Mouse (Mus musculus) naive thymus-derived CD4-positive, alpha-beta T cell, adult 2 months (primary cell): ENCODE results near the gene Fscn1.
A peak's percentile ranks its signal among the peaks of the same experiment; 100 is the strongest.

Source experiments
- DNase-seq: peaks from one replicate; pipeline ENCODE4 v3.0.0-alpha.2; 2011; ENCODE audit warnings: low read depth

Gene Fscn1

DNA sequence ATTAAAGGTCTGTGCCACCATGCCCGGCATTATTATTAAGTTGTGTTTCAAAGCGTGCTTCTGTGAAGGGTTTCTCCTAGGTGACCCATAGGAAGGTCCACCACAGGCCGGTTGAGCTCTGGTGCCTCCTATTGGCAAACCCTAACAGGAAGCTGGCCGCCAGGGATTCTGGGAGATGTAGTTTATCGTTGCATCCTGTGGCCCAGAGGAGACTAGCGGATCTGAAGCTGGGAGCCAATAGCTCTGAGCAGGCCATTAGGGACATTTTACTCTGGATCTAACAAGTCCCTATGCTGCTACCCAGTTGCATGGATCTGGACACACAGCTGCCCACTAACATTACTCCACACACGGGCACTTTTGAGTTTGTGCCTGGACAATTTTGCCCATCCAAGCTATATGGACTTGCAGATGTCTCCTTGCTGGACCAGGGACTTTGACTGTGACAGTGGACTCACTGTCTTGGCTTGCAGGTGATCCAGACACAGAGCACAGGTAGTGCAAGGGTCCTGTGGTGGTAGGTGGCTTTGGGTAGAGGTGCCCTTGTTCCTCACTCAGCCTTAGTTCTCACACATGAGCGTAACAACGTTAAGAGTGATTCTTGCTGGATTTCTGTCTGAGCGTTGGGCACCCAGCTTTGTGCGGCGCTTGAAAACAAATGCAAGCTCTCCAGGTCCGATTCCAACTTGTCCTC, 24.4 kb upstream of the Fscn1 start:
- DNase-seq: peak; percentile 56

DNA sequence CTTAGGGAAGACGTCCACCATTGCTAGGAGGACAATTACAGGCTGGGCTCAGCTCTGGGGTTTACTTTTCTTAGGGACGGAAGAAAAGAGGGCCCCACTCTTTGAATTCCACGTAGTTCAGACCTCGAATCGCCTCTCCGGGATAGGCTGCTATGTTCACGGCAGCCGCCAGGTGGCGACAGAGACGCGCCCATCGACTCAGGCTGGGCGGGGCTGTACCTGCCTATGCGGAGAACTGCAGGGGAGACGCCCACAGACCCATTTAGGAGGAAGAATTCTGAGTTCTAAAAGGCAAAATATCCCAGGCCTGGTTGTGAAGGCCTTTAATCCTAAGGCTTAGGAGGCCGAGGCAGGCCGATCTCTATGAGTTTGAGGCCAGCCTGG, 23.8 kb upstream of the Fscn1 start:
- peak; percentile 89 for DNase-seq

- DNase-seq: peak; percentile 70
Observed at GRCm38 (mm10) chr5:142937956-142938727, 22.0 kb upstream of the Fscn1 start.

GRCm38 (mm10) chr5:142940393-142940792, 19.8 kb upstream of the Fscn1 start:
- DNase-seq: no peak

GRCm38 (mm10) chr5:142944979-142945682, 15.0 kb upstream of the Fscn1 start:
- DNase-seq: no peak

DNA sequence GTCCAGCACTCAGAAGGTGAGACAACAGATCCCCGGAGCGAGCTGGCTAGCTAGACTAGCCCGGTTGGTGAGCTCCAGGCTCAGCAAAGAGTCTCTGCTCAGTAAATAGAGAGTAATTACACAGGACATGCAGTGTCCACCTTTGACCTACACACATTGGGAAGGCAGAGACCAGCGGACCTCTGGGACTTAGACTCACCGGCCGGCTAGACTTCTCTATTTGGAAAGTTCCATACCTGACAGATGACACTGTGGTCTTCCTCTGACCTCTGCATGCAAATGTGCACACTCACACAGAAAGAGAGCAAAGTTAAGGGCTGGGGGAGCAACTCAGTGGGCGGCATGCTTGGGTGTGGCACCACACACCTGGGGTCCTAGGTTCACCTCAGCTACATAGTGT, 12.7 kb upstream of the Fscn1 start:
- DNase-seq: no peak

DNA sequence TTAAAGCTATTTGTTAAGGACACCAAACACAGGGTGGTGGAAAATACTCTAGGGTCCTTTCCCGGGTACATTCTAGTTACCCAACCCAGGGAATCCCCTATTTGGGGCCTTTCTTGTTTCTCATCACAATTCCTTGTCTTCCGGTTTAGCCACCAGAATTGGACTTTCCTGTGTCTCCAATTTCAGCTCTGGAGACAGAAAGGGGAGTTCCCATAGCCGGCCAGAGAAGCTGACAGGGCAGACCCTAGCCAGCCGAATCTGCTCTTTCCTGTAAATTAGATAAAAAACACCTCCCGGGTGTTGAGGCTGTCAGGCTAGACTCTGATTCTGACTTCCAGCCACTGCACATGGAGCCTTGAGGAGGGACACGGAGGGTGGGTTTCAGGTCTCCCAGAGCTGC, 10.6 kb upstream of the Fscn1 start:
- no peak for DNase-seq

GRCm38 (mm10) chr5:142950405-142950804, 9.7 kb upstream of the Fscn1 start:
- DNase-seq: no peak

DNA sequence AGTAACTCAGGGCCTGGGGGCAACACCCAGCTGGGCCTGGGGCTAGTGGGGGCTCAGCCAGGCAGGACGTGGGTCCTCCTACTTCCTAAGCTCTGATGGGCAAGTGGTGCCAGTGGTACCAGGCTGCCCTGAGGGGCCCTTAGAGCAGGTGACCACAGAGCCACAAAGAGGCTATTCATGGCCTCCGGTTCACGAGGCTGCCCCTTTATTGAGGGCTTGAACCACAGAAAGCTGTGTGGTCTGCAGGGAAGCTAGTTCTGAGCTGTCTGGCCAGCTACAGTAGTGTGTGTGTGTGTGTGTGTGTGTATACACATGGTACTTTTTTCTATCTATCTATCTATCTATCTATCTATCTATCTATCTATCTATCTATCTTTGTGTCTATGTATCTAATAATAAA, 6.5 kb upstream of the Fscn1 start:
- DNase-seq: no peak

DNA sequence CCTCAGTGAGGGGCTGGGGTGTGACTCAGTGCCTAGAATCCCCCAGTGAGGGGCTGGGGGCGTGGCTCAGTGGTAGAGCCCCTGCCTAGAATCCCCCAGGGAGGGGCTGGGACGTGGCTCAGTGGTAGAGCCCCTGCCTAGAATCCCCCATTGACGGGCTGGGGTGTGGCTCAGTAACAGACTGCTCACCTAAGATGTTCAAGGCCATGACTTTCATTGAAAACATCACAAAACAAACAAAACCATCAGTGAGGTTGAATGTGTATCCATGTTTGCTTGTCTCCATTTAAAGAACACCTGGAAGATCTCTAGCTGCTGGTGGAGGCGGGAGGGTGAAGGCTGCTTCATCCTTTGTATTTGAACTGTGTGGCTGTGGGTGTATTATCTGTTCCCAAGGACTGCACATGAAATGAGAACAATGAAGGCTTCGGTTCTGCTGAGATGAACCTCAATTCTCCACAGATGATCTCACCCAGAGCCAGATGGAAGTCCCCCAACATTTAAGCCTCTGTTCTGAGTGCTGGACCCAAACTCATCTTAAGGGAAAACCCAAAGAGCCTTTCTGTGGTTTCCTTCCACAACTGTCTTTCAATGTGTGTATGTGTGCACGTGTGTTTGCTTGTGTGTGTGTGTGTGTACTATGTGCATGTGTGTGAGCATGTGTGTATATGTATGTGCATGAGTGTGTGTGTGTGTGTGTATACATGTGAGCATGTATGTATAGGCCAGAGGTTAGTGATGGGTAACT, 3.0 kb upstream of the Fscn1 start:
- no peak for DNase-seq

GRCm38 (mm10) chr5:142958464-142958863, 1.7 kb upstream of the Fscn1 start:
- no peak for DNase-seq

DNA sequence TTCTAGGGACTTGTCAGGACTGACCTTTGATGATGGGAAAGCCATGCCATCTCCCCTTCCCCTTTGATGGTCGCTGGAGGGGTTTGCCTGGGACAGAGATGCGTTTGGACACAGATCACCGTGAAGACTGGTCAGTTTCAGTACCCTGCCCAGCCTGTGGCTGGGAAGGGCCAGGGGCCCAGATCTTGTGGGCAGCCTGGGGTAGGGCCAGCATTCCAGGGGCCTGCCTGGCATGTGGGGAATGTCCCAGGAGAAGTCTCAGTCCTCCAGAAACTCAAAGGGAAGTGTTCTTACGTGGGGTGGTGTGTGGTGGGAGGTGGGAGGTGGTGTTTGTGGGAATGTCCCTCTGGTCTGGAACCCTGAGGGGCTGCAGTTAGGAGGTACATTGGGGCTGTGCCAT, 987 bp upstream of the Fscn1 start:
- DNase-seq: no peak

GRCm38 (mm10) chr5:142960775-142961271, 680 bp downstream of the Fscn1 start:
- peak; percentile 25 for DNase-seq

DNA sequence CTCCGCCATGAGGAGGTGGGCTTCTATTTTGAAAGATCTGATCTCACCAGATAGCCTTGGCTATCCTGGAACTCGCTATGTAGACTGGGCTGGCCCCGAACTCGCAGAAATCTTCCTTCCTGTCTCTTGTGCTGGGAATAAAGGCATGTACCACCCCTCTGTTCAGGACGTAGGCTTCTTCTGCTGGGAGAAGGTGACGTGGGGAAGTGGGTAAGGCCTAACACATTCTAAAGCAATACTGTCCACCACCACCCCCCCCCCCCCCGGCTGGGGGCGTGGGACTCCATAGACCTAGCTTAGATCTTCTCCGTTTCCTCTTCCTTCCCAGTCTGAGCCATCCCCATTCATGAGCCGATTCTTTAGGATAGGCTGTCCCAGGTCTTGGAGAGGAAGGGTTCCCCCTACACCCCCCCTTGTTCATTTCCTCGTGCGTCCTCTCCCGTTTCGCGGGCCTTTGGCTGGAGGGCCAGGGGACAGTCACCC, 1.3 kb downstream of the Fscn1 start:
- no peak for DNase-seq

DNA sequence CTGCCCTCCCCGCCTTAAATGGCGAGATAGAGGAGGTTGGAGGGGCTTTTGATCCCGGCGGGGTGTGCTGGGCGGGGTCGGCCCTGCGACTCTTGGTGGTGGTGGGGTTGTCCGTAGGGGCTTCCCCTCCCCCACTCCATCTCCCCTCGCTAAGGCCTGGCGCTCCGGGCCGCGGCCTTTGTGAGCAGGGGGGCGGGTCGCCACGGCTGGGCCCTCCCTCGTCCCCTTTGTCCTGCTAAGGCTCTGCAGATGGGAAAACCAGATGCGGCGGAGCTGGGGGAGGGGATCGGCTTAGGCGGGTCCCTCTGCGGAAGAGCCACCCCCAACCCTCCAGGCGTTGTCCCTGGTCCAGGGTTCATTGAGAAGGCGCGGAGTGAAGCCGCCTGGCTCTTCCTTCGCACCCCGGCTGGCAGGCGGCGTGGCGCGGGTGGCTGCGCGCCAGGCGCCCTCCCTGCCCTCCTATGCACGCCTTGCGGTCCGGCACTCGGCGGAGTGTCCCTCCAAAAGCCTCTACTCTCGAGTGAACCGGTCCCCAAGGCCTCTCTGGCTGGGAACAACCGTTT, 1.8 kb downstream of the Fscn1 start:
- no peak for DNase-seq

DNA sequence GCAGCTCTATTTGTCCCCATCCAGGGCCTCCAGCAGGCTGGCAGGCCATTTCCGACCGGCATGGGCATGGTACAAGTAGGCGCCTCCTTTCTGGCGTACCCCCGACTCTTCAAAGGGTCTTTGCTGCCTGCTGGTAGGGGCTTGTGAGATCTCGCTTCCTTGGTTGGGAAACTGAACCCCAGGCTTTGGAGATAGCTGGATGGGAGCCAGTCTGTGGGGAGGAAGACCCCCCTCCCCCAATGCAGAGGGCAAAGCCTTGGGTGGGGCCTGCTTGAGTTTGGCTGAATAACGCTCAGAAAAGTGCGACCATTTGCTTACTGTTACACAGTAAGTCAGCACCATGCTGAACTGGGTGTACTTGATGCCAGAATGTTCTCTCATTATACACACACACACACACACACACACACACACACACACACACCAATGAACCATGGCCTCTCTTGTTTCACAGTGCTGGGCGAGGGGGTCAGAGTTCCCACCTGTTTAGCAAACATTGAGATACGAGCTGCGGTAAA, 2.4 kb downstream of the Fscn1 start:
- DNase-seq: no peak

DNA sequence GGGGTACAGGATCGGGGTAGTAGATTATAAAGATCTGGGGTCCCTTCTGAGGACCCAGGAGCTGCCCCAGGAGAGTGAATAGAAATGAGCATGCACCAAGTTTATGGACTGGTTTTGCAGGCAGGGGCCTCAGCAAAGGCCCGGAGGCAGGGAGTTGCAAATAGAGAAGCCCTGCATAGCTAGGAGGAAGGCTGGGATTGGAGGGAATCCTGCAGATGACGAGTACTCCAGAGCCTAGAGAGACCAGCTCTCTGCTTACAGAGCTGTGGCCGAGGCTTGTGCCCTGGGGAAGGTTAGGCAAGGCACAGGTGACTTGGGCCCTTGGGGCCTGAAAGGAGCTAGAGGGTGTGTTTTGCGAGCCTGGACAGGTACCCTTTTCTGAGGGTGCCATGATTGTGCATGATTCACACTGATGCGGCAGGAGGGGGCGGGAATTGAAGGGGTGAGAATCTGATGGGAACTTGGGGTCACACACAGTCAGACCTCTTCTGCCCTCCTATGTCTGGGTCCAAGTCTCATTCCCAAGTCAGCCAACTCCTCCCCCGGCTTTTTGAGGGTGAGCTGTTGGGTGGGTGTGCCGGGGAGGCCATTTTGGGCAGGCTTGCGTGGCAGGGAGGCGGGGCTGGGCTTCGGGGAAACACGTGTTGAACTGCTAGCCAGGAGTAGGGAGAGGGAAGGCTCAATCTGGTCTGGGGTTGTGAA, 3.0 kb downstream of the Fscn1 start:
- no peak for DNase-seq

- no peak for DNase-seq
Observed at GRCm38 (mm10) chr5:142963705-142964494, 3.8 kb downstream of the Fscn1 start.

- DNase-seq: no peak
Observed at GRCm38 (mm10) chr5:142964650-142965049, 4.5 kb downstream of the Fscn1 start.

DNA sequence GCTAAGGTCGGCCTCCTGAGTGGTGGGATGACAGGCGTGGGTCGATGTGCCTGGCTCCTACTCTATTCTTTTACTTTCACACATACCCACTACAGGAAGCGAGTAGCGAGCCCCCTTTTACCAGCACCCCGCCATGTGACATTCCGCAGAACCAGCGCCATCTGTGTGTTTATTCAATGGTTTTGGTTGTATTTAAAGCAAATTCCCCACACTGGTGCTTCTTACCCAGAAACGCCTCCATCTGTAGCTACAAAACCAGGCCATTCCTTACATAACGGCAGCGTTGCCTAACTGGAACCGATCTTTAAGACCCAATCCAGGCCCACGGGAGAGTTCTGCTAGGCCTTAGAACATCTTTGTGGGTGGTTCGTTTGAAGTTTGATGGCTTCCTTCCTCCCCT, 8.3 kb downstream of the Fscn1 start:
- no peak for DNase-seq
